Mouse (Mus musculus): ENCODE measurements at regions not wholly inside any gene's neighbourhood (a gene's known extent, or its start where the extent isn't known, plus 50 kb on each side); places are given as distances from the start of the nearest gene placed in this dataset.

DNA sequence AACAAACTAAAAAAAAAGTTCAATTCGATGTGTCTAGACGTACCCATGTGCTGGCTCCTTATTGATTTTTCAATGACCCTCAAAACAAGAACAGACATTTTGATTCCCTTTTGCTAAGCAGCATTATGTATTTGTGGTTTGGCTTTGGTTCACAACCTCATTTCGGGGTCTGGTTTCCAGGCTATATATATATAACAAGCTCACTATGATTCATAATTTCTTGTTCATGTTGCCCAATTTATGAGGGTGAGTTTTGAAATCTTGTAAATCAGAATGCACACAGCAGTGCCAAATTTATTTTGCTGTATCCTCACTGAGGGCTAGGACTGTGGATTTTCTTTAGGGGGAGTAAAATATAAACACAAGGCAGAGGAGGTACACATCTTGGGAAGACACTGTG lies 177.0 kb downstream of the Calcrl start:
- no peaks in the 10 kb centered on the region for H3K27me3 ChIP-seq (ENCODE audit: control insufficient read depth)
- no peaks in the 10 kb centered on the region for H3K4me1 ChIP-seq (ENCODE audit: control insufficient read depth)
- no peak overlapping the region for H3K4me3 ChIP-seq (replicated peaks)
- no peaks in the 10 kb centered on the region for H3K9me3 ChIP-seq (ENCODE audit: control insufficient read depth, low read length)
- TF ChIP-seq TAL1 (IDR thresholded peaks at IDR 0.05; ENCODE audit: low read length) (no peak), GATA1 (IDR thresholded peaks at IDR 0.05; ENCODE audit: low read length) (no peak)
- H3K36me3 ChIP-seq (ENCODE audit: control insufficient read depth) = no peaks in the 10 kb centered on the region

DNA sequence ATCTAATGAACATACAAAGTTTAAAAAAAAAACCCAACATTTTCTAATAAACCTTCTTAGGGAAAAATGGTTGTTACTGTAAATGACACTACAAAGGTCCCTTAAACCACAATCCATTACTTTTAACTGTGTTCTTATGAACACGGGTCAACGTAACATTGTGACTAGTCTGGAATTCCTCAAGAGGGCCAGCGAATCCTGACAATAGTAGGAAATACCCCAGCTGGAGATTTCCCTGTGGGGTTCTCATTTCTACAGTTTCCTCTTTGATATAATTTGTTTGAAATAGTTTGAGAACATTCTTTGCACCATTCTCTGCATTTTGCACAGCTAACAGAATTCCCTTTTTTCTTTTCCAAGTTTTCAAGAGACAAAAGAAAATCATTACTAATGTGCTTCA lies 175.3 kb downstream of the Calcrl start:
- no peaks in the 10 kb centered on the region for H3K4me1 ChIP-seq (ENCODE audit: control insufficient read depth)
- H3K9me3 ChIP-seq (ENCODE audit: control insufficient read depth, low read length) = no peaks in the 10 kb centered on the region
- no peak overlapping the region for H3K4me3 ChIP-seq (replicated peaks)
- TF ChIP-seq GATA1 (IDR thresholded peaks at IDR 0.05; ENCODE audit: low read length) = no peak
- no peak for TF ChIP-seq TAL1 (IDR thresholded peaks at IDR 0.05; ENCODE audit: low read length)
- H3K36me3 ChIP-seq (ENCODE audit: control insufficient read depth) = no peaks in the 10 kb centered on the region
- H3K27me3 ChIP-seq (ENCODE audit: control insufficient read depth) = no peaks in the 10 kb centered on the region

DNA sequence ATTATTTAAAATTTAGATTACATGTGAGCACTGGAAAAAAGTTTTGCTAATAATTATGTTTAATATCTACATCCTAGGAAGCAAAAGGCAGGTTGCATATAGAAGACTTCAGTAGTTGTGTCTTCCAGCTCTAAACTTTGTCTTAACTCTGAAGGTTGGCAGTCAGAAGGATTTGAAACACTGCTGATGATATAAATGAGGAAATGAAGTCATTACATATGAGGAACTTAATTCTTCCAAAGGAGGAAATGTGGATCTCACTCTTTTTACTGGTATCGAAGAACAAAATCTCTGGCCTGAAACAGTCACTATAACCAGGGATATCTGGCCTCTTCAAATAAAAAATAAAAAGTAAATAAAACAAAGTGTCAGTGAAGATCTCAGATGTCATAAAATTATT lies 173.1 kb downstream of the Calcrl start:
- Histone ChIP-seq H3K9me3 (ENCODE audit: control insufficient read depth, low read length) (no peaks in the 10 kb centered on the region), H3K27me3 (ENCODE audit: control insufficient read depth) (no peaks in the 10 kb centered on the region), H3K4me3 (replicated peaks) (no peak overlapping the region), H3K36me3 (ENCODE audit: control insufficient read depth) (no peaks in the 10 kb centered on the region), H3K4me1 (ENCODE audit: control insufficient read depth) (no peaks in the 10 kb centered on the region)
- TF ChIP-seq TAL1 (IDR thresholded peaks at IDR 0.05; ENCODE audit: low read length) (no peak), GATA1 (IDR thresholded peaks at IDR 0.05; ENCODE audit: low read length) (no peak)

DNA sequence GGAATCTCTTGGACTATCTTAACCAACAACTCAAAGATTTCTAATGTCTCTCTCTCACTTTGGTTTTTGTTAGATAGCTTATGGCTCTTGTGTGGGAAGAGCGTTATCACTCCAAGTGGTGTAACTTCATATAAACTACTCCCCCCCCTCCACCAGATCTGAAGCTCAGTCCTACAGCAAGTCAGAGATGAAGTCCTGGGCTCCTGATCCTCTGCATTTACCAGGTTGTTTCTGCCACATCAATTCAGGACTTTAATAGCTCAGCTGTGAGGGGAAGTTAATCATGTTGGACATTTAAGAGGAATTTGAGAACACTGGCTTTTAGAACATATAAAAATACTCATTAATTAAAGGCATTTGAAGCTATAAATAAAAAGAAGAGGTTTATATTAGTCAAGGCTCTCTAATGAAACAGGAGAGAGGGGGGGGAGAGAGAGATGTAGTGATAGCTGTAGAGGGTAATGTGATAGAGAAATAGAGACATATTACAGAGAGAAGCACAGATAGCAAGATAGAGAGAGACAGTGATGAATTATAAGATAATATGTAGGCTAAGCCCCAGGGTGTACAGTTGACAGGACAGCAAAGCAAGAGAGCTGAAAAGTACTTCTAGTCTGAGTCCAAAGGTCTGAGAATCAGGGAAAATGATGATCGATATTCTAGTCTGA lies 166.7 kb downstream of the Calcrl start:
- H3K36me3 ChIP-seq (ENCODE audit: control insufficient read depth) = no peaks in the 10 kb centered on the region
- no peak for TF ChIP-seq TAL1 (IDR thresholded peaks at IDR 0.05; ENCODE audit: low read length)
- TF ChIP-seq GATA1 (IDR thresholded peaks at IDR 0.05; ENCODE audit: low read length) = no peak
- H3K9me3 ChIP-seq (ENCODE audit: control insufficient read depth, low read length) = no peaks in the 10 kb centered on the region
- no peaks in the 10 kb centered on the region for H3K4me1 ChIP-seq (ENCODE audit: control insufficient read depth)
- no peaks in the 10 kb centered on the region for H3K27me3 ChIP-seq (ENCODE audit: control insufficient read depth)
- H3K4me3 ChIP-seq (replicated peaks) = no peak overlapping the region

DNA sequence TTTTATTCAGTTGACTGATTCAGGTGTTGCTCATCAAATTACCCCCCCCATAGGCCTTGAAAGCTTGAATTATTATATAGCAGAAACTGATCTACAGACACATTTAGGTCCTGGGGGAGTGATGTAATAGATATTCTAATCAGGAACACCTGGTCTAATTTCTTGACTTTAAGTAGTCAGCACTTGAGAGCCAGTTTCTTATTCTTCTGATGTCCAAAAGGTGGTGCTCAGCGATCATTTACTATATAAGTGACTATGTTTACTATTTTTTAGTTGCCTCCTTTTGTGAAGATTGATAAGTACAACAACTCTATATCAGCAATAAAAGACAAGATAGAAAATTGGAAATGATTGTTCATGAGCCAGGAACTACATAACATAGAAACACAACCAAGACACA lies 166.0 kb downstream of the Calcrl start:
- no peak overlapping the region for H3K4me3 ChIP-seq (replicated peaks)
- TF ChIP-seq GATA1 (IDR thresholded peaks at IDR 0.05; ENCODE audit: low read length) (no peak), TAL1 (IDR thresholded peaks at IDR 0.05; ENCODE audit: low read length) (no peak)
- no peaks in the 10 kb centered on the region for H3K36me3 ChIP-seq (ENCODE audit: control insufficient read depth)
- no peaks in the 10 kb centered on the region for H3K27me3 ChIP-seq (ENCODE audit: control insufficient read depth)
- H3K4me1 ChIP-seq (ENCODE audit: control insufficient read depth) = no peaks in the 10 kb centered on the region
- H3K9me3 ChIP-seq (ENCODE audit: control insufficient read depth, low read length) = no peaks in the 10 kb centered on the region

DNA sequence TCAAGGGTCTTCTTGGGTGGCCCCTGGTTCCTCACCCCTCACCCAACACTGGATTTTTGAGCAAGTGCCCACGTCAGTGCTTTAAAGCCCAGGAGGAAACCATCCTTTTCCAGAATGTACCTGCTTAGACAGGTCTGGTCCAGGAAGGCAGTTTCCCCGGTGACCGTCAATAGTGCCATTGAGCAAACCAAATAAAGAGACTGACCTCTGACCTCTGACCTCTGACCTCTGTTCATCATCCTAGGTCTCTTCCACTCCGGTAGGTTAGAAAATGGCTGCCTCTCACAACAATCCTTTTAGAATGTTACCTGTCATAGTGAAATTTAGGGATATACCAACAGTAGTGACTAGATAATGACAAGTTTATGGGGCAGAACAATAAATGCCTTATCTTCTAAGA lies 164.5 kb downstream of the Calcrl start:
- Histone ChIP-seq H3K27me3 (ENCODE audit: control insufficient read depth) (no peaks in the 10 kb centered on the region), H3K4me1 (ENCODE audit: control insufficient read depth) (no peaks in the 10 kb centered on the region), H3K4me3 (replicated peaks) (no peak overlapping the region), H3K36me3 (ENCODE audit: control insufficient read depth) (no peaks in the 10 kb centered on the region), H3K9me3 (ENCODE audit: control insufficient read depth, low read length) (no peaks in the 10 kb centered on the region)
- no peak for TF ChIP-seq TAL1 (IDR thresholded peaks at IDR 0.05; ENCODE audit: low read length)
- no peak for TF ChIP-seq GATA1 (IDR thresholded peaks at IDR 0.05; ENCODE audit: low read length)

DNA sequence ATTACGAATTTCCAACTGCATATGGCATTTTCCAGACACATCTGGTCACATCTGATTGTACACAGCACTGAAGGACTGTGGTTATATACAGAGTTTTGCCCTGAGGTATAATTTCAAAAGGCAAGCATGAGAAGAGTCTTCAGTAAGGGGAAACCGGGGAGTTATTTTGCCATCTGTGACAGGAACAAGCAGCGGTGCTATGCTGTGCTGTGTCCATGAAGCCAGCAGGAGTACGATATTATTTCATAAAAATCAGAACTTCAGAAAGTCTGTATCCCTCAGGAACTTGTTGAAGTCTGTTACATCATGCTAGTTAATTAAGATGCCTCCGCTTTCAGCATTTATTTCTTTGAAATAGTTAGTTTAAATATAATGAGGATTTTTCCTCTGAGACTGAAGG lies 163.7 kb downstream of the Calcrl start:
- TF ChIP-seq TAL1 (IDR thresholded peaks at IDR 0.05; ENCODE audit: low read length) (no peak), GATA1 (IDR thresholded peaks at IDR 0.05; ENCODE audit: low read length) (no peak)
- H3K4me3 ChIP-seq (replicated peaks) = no peak overlapping the region
- no peaks in the 10 kb centered on the region for H3K27me3 ChIP-seq (ENCODE audit: control insufficient read depth)
- no peaks in the 10 kb centered on the region for H3K4me1 ChIP-seq (ENCODE audit: control insufficient read depth)
- no peaks in the 10 kb centered on the region for H3K36me3 ChIP-seq (ENCODE audit: control insufficient read depth)
- no peaks in the 10 kb centered on the region for H3K9me3 ChIP-seq (ENCODE audit: control insufficient read depth, low read length)

DNA sequence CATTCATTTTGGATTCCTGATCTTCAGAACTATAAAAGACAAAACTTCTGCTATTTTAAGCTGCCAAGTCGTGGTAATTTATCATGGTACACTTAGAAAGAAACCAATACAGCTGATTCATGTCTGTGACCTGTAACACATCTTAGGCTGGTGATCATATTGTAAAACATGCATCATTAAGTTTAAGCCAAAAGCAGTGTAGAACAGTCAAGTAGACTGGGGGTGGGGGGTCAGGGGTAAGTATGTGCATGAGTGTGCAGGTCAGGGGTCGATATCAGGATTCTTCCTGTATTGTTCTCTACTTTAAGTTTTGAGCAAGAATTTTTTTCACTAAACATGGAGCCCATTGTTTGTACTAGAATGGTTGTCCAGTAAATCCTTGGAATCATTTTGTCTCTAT lies 160.7 kb downstream of the Calcrl start:
- TF ChIP-seq GATA1 (IDR thresholded peaks at IDR 0.05; ENCODE audit: low read length) = no peak
- TF ChIP-seq TAL1 (IDR thresholded peaks at IDR 0.05; ENCODE audit: low read length) = no peak
- H3K36me3 ChIP-seq (ENCODE audit: control insufficient read depth) = no peaks in the 10 kb centered on the region
- H3K9me3 ChIP-seq (ENCODE audit: control insufficient read depth, low read length) = no peaks in the 10 kb centered on the region
- no peaks in the 10 kb centered on the region for H3K27me3 ChIP-seq (ENCODE audit: control insufficient read depth)
- no peak overlapping the region for H3K4me3 ChIP-seq (replicated peaks)
- no peaks in the 10 kb centered on the region for H3K4me1 ChIP-seq (ENCODE audit: control insufficient read depth)

DNA sequence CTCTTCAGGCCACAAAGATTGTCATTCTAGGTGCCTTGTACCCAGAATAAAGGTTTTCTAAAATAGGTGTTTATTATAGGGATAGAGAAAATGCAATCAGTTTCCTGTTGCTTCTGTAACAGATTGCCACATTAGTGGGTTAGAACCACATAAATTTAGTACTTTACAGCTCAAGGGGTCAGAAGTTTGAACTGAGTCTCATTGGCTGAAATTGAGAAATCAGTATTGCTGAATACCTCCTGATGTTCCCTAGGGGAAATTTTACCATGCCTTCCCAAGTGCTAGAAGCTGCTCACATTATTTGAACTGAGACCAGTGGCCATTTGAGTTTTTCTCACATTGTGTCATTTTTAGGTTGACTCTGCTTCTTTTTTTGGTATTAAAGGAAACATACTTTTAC lies 160.2 kb downstream of the Calcrl start:
- H3K36me3 ChIP-seq (ENCODE audit: control insufficient read depth) = no peaks in the 10 kb centered on the region
- no peaks in the 10 kb centered on the region for H3K27me3 ChIP-seq (ENCODE audit: control insufficient read depth)
- TF ChIP-seq GATA1 (IDR thresholded peaks at IDR 0.05; ENCODE audit: low read length) (no peak), TAL1 (IDR thresholded peaks at IDR 0.05; ENCODE audit: low read length) (no peak)
- no peak overlapping the region for H3K4me3 ChIP-seq (replicated peaks)
- H3K9me3 ChIP-seq (ENCODE audit: control insufficient read depth, low read length) = no peaks in the 10 kb centered on the region
- no peaks in the 10 kb centered on the region for H3K4me1 ChIP-seq (ENCODE audit: control insufficient read depth)

DNA sequence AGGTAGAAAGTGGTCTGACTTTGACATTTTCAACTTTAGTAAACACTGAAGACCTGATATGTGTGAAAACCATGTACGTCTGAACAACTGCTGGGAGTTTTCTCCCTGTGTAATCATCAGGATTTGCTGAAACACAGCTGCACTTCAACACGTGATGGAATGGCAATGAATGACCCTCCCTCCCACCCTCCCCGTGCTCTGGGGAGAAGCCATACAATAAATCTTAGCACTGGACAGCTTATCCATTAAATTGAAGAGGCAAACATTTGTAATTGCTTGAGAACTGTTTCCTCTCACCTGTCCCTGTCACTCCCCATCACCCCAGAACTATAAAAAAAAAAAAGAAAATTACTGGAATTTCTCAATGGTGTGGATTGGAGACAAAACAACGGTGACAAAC lies 159.1 kb downstream of the Calcrl start:
- TF ChIP-seq TAL1 (IDR thresholded peaks at IDR 0.05; ENCODE audit: low read length) (no peak), GATA1 (IDR thresholded peaks at IDR 0.05; ENCODE audit: low read length) (no peak)
- no peaks in the 10 kb centered on the region for H3K9me3 ChIP-seq (ENCODE audit: control insufficient read depth, low read length)
- H3K27me3 ChIP-seq (ENCODE audit: control insufficient read depth) = no peaks in the 10 kb centered on the region
- H3K4me1 ChIP-seq (ENCODE audit: control insufficient read depth) = no peaks in the 10 kb centered on the region
- H3K36me3 ChIP-seq (ENCODE audit: control insufficient read depth) = no peaks in the 10 kb centered on the region
- no peak overlapping the region for H3K4me3 ChIP-seq (replicated peaks)

Measured in erythroblast, embryonic 14.5 days (primary cell).